Mouse (Mus musculus): ENCODE results near the gene Rtn2.

The Rtn2 gene

GRCm38 (mm10) chr7:19269721-19270441, 12.5 kb upstream of the Rtn2 start:
- peak; percentile 80 for DNase-seq

GRCm38 (mm10) chr7:19270509-19271237, 11.8 kb upstream of the Rtn2 start:
- peak; percentile 36 for DNase-seq

DNA sequence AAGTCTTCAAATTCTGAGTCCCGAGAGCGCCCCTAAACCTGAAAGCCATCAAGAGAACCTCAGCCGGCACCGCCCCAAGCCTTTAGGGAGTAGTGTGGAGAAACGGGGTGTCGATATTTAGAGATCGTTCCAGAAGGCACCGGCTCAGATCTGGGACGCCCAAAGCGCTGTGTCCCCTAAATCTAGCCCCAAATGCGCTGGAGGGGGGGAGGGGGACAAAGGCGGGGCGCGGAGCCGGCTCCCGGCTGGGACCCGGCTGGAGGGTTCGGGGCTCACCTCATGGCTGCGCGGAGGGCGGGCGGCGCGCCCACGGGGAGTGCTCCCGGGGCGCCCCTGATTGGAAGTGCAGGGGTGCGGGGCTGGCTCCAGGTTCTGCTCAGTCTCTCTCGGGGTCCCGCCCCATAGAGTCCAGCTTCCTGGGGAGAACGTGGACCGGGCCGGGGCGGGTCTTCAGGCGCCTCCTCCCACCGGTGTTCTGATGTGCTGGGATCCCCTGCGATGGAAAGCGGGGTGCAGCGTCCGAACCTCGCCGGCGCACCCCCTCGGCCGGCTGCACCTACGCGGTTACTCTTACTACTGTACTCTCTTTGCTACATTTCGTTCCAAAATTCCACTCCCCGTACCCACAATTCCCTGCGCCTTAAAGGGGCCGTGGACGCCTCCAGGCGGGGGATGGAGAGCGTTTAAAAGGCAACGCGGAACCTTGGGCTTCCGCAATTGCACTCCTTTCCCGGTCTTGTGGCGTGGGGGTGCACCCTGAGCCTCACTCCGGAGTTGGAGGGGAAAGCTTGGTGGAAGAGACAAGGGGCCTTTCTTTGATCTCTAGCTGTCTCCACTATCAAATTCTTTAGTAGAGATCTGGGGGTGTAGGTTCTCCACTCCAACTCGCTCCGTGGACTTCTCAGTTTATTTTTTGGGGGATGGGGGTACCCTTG, 10.9 kb upstream of the Rtn2 start, which contains the start of gene Vasp:
TSS of gene Vasp (minus strand) at position 580 of the 935 bp plus-strand sequence.
- DNase-seq, result peak; percentile 90

- DNase-seq, result peak; percentile 65
Measured at GRCm38 (mm10) chr7:19272173-19272764, 10.2 kb upstream of the Rtn2 start.

- no peak for DNase-seq
Measured at GRCm38 (mm10) chr7:19276253-19276652, 6.2 kb upstream of the Rtn2 start.

DNA sequence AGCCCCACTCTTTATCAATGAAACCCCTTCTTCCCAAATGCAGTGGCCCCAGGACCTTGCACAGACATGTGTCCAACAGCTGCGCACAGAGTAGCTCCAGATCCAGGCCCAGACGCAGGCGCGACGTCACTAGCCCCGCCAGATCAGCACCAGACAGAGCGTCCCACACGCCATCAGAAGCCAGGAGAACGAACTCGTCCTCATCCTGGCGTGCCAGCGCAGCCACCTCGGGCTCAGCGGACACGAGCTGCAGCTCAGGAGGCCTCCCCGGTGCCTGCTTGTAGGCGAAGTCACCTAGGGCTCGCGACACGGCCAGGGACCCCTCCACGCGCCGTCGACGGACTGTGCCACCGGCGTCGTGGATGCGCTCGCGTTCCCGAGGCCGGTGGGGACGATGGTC, 3.4 kb upstream of the Rtn2 start:
- peak; percentile 17 for DNase-seq

DNA sequence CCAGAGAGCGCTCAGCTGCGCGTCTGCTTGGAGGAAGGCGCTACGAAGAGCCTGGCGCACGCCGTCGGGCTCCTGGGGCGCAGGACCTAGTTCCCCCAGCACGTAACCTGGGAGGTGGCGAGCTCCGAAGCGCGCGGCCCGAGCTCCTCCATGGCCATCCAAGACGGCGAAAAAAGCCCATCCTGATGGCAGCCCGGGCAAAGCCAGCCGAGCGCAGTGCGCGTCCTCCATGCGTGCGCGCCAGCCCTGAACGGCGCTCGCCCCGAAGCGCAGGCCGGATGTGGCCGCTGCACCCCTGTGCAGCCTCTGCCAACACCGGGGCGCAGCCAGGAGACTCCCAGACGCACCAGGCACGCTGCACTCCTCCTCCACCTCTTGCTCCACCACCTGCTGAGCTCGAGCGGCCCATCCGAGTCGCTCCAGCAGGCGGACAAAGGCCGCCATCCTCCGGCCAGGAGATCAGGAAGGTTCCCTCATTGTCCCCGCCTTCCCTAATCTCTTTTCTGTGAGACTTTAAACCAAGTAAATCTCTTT, 2.8 kb upstream of the Rtn2 start, which contains the start of gene Ppm1n:
TSS of gene Ppm1n (minus strand) at position 484 of the 534 bp plus-strand sequence.
- peak; percentile 50 for DNase-seq

DNA sequence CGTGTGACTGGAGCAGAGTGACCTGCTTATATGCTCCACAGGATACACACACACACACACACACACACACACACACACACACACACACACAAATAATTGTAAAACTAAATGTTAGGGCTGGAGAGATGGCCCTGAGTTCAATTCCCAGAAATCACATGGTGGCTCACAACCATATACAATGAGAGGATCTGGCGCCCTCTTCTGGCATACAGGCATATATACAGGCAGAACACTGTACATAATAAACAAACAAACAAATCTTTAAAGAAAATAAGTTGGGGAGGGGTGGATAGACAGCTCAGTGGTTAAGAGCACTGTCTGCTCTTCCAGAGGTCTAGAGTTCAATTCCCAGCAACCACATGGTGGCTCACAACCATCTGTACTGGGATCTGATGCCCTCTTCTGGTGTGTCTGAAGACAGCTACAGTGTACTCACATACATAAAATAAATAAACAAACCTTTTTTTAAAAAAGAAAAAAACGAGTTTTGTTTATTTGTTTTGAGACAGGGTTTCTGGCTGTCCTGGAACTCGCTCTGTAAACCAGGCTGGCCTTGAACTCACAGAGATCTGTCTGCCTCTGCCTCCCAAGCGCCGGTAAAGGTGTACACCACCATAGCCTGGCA, 632 bp upstream of the Rtn2 start:
- peak; percentile 68 for DNase-seq

- DNase-seq, result peak; percentile 76
Measured at GRCm38 (mm10) chr7:19282791-19283405, 474 bp downstream of the Rtn2 start.

- peak; percentile 21 for DNase-seq
Measured at GRCm38 (mm10) chr7:19283406-19283804, 981 bp downstream of the Rtn2 start.

- peak; percentile 79 for DNase-seq
Measured at GRCm38 (mm10) chr7:19284763-19285162, 2.3 kb downstream of the Rtn2 start.

GRCm38 (mm10) chr7:19290969-19291596, 8.7 kb downstream of the Rtn2 start:
- DNase-seq, result peak; percentile 59

DNA sequence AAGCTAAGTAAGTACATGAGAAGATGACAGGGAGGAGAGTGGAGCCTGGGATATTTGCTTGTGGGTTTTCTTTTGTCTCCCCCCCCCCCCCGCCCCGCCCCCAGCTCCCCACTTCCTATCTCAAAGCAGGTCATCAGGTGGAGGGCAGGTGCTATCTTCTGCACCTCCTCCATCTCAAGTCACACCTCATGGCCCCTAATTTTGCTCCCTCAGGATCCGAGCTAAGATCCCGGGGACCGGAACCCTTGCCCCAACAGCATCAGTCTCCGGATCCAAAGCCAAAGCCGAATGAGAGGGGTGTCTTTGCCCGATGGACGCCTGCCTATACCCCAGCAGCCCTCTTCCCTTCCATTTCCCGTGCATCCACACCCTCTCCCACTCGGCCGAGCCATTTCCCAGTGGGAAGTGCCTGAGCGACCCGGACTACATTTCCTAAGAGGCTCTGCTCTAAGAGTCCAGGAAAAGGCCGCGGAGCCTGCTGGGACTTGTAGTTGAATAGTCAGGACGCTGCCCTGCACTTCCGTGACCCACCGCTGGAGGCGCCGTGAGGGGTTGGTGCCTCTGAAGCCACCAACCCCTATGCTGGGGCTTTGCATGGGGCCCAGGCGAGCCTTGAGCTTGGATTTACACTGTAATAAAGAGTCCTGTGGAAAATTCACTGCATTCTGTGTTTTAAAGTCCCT, 13.2 kb downstream of the Rtn2 start:
- peak; percentile 96 for DNase-seq

DNA sequence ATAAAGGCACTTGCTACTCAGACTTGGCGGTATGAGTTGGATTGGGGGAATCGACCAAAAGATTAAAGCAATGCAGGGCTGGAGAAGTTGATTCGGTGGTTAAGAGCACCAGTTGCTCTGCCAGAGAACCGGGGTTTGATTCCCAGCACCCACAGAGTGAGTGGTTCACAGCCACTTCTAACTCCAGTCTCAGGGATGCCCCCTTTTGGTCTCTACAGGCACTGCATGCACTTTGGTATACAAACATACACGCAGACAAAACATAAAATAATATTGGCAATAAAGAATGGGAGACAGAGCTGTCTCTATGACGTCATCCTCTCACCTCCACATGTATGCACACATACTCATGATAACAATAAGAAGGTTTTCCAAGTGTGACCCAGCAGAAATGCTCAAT, 14.6 kb downstream of the Rtn2 start:
- no peak for DNase-seq

GRCm38 (mm10) chr7:19297794-19298193, 15.4 kb downstream of the Rtn2 start:
- no peak for DNase-seq

DNA sequence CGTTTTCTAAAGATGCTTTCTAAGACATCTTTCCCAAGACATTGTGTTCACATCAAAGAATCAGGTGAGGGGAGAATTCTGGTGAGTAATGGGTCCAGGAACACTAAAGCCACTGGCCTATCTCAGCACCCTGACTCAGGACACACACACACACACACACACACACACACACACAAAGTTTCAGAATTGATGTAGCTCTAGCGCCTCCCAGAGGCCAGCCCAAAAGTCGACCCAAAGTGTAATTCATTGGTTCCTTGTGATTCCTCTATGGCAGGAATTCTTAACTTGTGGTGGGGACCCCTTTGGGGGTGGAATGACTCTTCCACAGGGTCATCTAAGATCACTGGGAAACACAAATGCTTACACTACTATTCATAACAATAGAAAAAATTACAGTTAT, 16.8 kb downstream of the Rtn2 start:
- DNase-seq, result peak; percentile 76

DNA sequence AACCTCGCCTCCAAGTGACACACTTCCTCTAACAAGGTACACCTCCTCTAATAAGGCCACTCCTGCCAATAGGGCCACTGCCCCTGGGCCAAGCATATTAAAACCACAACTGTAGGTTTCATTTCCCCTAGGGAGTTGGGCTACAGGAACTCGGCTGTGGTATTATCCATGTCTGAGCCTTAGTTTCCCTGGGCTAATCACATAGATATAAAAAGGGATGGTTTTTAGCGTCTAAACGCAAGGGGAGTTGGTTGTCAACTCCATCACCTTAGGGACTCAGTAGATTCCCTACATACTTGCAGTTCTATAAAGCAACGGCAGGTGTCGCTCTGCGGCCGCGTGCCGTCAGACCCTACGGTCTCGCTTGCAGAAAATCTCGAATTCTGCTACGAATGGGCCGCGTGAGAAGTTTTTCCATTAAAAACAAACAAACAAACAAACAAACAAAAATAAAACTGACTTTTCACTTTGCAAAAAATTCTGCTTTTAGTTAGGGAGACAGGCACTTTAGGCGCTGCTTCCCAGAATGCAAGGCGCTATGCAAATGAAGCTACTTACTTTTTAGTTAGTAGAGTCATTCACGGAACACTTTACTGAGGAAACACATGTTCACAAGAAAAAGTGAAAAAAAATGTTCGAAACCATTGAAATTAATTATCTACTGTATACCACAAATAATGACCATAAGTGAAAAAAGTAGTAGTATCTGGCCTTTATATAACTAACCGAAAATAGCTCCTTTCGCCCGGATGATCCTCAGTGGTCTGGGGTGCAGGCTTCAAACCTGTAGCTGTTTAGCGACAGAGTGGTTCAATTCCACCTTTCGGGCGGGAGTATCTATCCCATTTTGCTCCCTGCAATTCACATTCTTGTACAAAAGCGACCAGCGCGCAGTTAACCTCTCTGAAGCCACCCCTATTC, 18.3 kb downstream of the Rtn2 start:
- peak; percentile 87 for DNase-seq

DNA sequence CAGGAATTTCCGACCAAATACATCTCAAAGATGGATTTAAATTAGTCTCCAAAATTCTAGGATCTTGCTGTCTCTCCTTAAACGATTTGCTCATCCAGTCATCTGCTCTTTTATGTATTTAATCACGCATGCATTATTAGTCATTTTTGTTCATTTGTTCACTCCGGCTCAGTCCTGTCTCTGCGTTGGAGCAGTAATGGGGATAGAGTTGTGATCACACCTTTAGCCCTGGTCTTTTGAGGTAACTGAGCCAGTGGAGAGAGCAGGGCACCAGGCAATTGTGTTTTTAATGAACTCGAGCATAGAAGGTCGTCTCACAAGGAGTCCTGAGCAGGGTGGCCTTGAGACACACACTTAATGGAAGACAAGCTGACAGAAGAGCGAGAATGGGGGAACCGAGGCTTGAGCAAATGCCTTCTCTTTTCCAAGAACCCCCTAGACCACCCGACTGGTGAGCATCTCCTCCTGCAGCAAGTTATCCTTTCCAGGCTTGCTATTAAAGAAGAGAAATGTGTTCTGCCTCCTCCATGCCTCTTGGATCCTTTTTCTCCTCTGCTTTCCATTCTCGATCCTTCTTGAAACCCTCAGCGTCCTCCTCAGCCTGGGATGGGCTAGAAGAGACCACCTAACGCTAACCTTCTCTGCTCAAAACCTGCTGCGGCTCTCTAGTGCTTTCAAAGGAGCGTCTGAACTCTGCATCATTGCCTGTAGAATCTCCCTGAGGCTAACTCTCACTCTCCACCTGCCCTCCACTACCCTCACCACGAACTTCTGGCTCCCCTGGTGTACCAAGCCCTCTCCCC, 19.2 kb downstream of the Rtn2 start:
- DNase-seq, result no peak

Measured in retina, postnatal 1 day (tissue).